Mouse (Mus musculus): Measurements from ENCODE around the gene 2300002M23Rik. TPM values are rescaled to one million over a fixed set of nuclear protein-coding genes. Genes with fewer than 3 reads are reported as not detected.
A peak's percentile ranks its signal among the peaks of the same experiment; 100 is the strongest.

Gene 2300002M23Rik
- polyA plus RNA-seq, 1 experiment, result not detected

GRCm38 (mm10) chr17:35538476-35538875, 28.8 kb upstream of the 2300002M23Rik start:
- no peak for DNase-seq
- Histone ChIP-seq H3K27ac (ENCODE audit: insufficient read depth, low read length) (no peak overlapping the region), H3K27me3 (ENCODE audit: control insufficient read depth, insufficient read depth, low read length) (no peaks in the 10 kb centered on the region), H3K4me1 (ENCODE audit: control insufficient read depth, insufficient read depth, low read length) (no peaks in the 10 kb centered on the region), H3K4me3 (replicated peaks; ENCODE audit: insufficient read depth, low read depth, low read length) (no peak overlapping the region)
- no peak for TF ChIP-seq POLR2A (IDR thresholded peaks at IDR 0.05; ENCODE audit: borderline replicate concordance, insufficient read depth, low read length)
- TF ChIP-seq CTCF (IDR thresholded peaks at IDR 0.05; ENCODE audit: borderline replicate concordance, insufficient read depth, low read depth, low read length), result no peak
- 78% methylated on average over 1 of the region's 1 CpGs for WGBS

GRCm38 (mm10) chr17:35539540-35539939, 27.7 kb upstream of the 2300002M23Rik start:
- no peak for TF ChIP-seq POLR2A (IDR thresholded peaks at IDR 0.05; ENCODE audit: borderline replicate concordance, insufficient read depth, low read length)
- TF ChIP-seq CTCF (IDR thresholded peaks at IDR 0.05; ENCODE audit: borderline replicate concordance, insufficient read depth, low read depth, low read length), result no peak
- H3K4me1 ChIP-seq (ENCODE audit: control insufficient read depth, insufficient read depth, low read length), result no peaks in the 10 kb centered on the region
- no peak overlapping the region for H3K27ac ChIP-seq (ENCODE audit: insufficient read depth, low read length)
- no peaks in the 10 kb centered on the region for H3K27me3 ChIP-seq (ENCODE audit: control insufficient read depth, insufficient read depth, low read length)
- no peak overlapping the region for H3K4me3 ChIP-seq (replicated peaks; ENCODE audit: insufficient read depth, low read depth, low read length)
- no peak for DNase-seq
- WGBS, result 59% methylated on average over 10 of the region's 10 CpGs

GRCm38 (mm10) chr17:35542761-35543411, 24.4 kb upstream of the 2300002M23Rik start:
- WGBS, result 66% methylated on average over 15 of the region's 15 CpGs
- Histone ChIP-seq H3K27me3 (ENCODE audit: control insufficient read depth, insufficient read depth, low read length) (no peaks in the 10 kb centered on the region), H3K4me3 (replicated peaks; ENCODE audit: insufficient read depth, low read depth, low read length) (no peak overlapping the region), H3K4me1 (ENCODE audit: control insufficient read depth, insufficient read depth, low read length) (peaks cover 4% of the 10 kb centered on the region; the same call in 1 of the 2 replicates), H3K27ac (ENCODE audit: insufficient read depth, low read length) (no peak overlapping the region)
- TF ChIP-seq POLR2A (IDR thresholded peaks at IDR 0.05; ENCODE audit: borderline replicate concordance, insufficient read depth, low read length) (no peak), CTCF (IDR thresholded peaks at IDR 0.05; ENCODE audit: borderline replicate concordance, insufficient read depth, low read depth, low read length) (no peak)
- peak in 1 of 2 experiments; percentile 41 for DNase-seq

GRCm38 (mm10) chr17:35543412-35543861, 23.8 kb upstream of the 2300002M23Rik start:
- Histone ChIP-seq H3K27ac (ENCODE audit: insufficient read depth, low read length) (no peak overlapping the region), H3K4me3 (replicated peaks; ENCODE audit: insufficient read depth, low read depth, low read length) (no peak overlapping the region)
- 28% methylated on average over 14 of the region's 14 CpGs for WGBS

GRCm38 (mm10) chr17:35544001-35544400, 23.2 kb upstream of the 2300002M23Rik start:
- Histone ChIP-seq H3K4me1 (ENCODE audit: control insufficient read depth, insufficient read depth, low read length) (peaks cover 8% of the 10 kb centered on the region), H3K27me3 (ENCODE audit: control insufficient read depth, insufficient read depth, low read length) (no peaks in the 10 kb centered on the region), H3K4me3 (replicated peaks; ENCODE audit: insufficient read depth, low read depth, low read length) (no peak overlapping the region), H3K27ac (ENCODE audit: insufficient read depth, low read length) (no peak overlapping the region)
- no peak for DNase-seq
- no peak for TF ChIP-seq POLR2A (IDR thresholded peaks at IDR 0.05; ENCODE audit: borderline replicate concordance, insufficient read depth, low read length)
- TF ChIP-seq CTCF (IDR thresholded peaks at IDR 0.05; ENCODE audit: borderline replicate concordance, insufficient read depth, low read depth, low read length), result no peak
- 68% methylated on average over 6 of the region's 6 CpGs for WGBS

More at GRCm38 (mm10) chr17:35543412-35543861, 23.8 kb upstream of the 2300002M23Rik start:
- DNase-seq, result no peak
- no peak for TF ChIP-seq CTCF (IDR thresholded peaks at IDR 0.05; ENCODE audit: borderline replicate concordance, insufficient read depth, low read depth, low read length)
- TF ChIP-seq POLR2A (IDR thresholded peaks at IDR 0.05; ENCODE audit: borderline replicate concordance, insufficient read depth, low read length), result no peak
- H3K27me3 ChIP-seq (ENCODE audit: control insufficient read depth, insufficient read depth, low read length), result no peaks in the 10 kb centered on the region
- H3K4me1 ChIP-seq (ENCODE audit: control insufficient read depth, insufficient read depth, low read length), result peaks cover 4% of the 10 kb centered on the region; the same call in 1 of the 2 replicates

- H3K27ac ChIP-seq (ENCODE audit: insufficient read depth, low read length), result no peak overlapping the region
- WGBS, result 35% methylated on average over 6 of the region's 6 CpGs
- TF ChIP-seq POLR2A (IDR thresholded peaks at IDR 0.05; ENCODE audit: borderline replicate concordance, insufficient read depth, low read length), result no peak
- TF ChIP-seq CTCF (IDR thresholded peaks at IDR 0.05; ENCODE audit: borderline replicate concordance, insufficient read depth, low read depth, low read length), result peak; percentile 69
- H3K27me3 ChIP-seq (ENCODE audit: control insufficient read depth, insufficient read depth, low read length), result no peaks in the 10 kb centered on the region
- H3K4me1 ChIP-seq (ENCODE audit: control insufficient read depth, insufficient read depth, low read length), result peaks cover 13% of the 10 kb centered on the region
- peak; percentile 43 to 68 for DNase-seq
- no peak overlapping the region for H3K4me3 ChIP-seq (replicated peaks; ENCODE audit: insufficient read depth, low read depth, low read length)
These were observed 22.6 kb upstream of the 2300002M23Rik start for GRCm38 (mm10) chr17:35544680-35545079.

- WGBS, result 47% methylated on average over 2 of the region's 2 CpGs
- no peak for DNase-seq
- no peak overlapping the region for H3K27ac ChIP-seq (ENCODE audit: insufficient read depth, low read length)
- H3K4me3 ChIP-seq (replicated peaks; ENCODE audit: insufficient read depth, low read depth, low read length), result no peak overlapping the region
- TF ChIP-seq POLR2A (IDR thresholded peaks at IDR 0.05; ENCODE audit: borderline replicate concordance, insufficient read depth, low read length) (no peak), CTCF (IDR thresholded peaks at IDR 0.05; ENCODE audit: borderline replicate concordance, insufficient read depth, low read depth, low read length) (no peak)
- H3K4me1 ChIP-seq (ENCODE audit: control insufficient read depth, insufficient read depth, low read length), result peaks cover 15% of the 10 kb centered on the region
- no peaks in the 10 kb centered on the region for H3K27me3 ChIP-seq (ENCODE audit: control insufficient read depth, insufficient read depth, low read length)
These were observed 19.8 kb upstream of the 2300002M23Rik start for GRCm38 (mm10) chr17:35547465-35547864.

GRCm38 (mm10) chr17:35548636-35549035, 18.6 kb upstream of the 2300002M23Rik start:
- whole genome bisulfite sequencing, result 56% methylated on average over 5 of the region's 5 CpGs

More at GRCm38 (mm10) chr17:35548636-35549035, 18.6 kb upstream of the 2300002M23Rik start:
- 0 out of 2 replicates have a peak overlapping the region, but pooled peaks have one; percentile 45 for H3K27ac ChIP-seq (ENCODE audit: insufficient read depth, low read length)
- DNase-seq, result no peak
- H3K4me1 ChIP-seq (ENCODE audit: control insufficient read depth, insufficient read depth, low read length), result peaks cover 15% of the 10 kb centered on the region
- H3K4me3 ChIP-seq (replicated peaks; ENCODE audit: insufficient read depth, low read depth, low read length), result no peak overlapping the region
- H3K27me3 ChIP-seq (ENCODE audit: control insufficient read depth, insufficient read depth, low read length), result no peaks in the 10 kb centered on the region
- TF ChIP-seq POLR2A (IDR thresholded peaks at IDR 0.05; ENCODE audit: borderline replicate concordance, insufficient read depth, low read length), result no peak

Data from cerebellum, adult 2 months (tissue).